Mouse (Mus musculus) spleen, adult 2 months (tissue): ENCODE results near the gene Tspan1. TPM values are rescaled to one million over a fixed set of nuclear protein-coding genes. Genes with fewer than 3 reads are reported as not detected.
A peak's percentile ranks its signal among the peaks of the same experiment; 100 is the strongest.

Experiments used
- DNase-seq, 2 experiments: peaks; one replicate each; pipeline versions ENCODE4 v3.0.0 to v3.0.0-alpha.2; 2012 to 2021; ENCODE audit warnings: low spot score in 2 of 2, low read depth in 1 of 2
- H3K27ac ChIP-seq: fragments of 200-500 bp; 2 replicates; pipeline ENCODE4 v1.5.1; 2012; ENCODE audit warnings: low read length, inconsistent platforms; ENCODE audit not compliant: insufficient read depth
- H3K27me3 ChIP-seq: fragments of 200-500 bp; 2 replicates; pipeline ENCODE4 v1.6.1; 2012; ENCODE audit warnings: mild to moderate bottlenecking, moderate library complexity, low read length, inconsistent platforms; ENCODE audit not compliant: control insufficient read depth, insufficient read depth
- H3K36me3 ChIP-seq: fragments of 200-500 bp; 2 replicates; pipeline ENCODE4 v1.6.1; 2012; ENCODE audit warnings: mild to moderate bottlenecking, low read length, inconsistent platforms; ENCODE audit not compliant: control insufficient read depth, insufficient read depth
- H3K4me1 ChIP-seq: fragments of 200-500 bp; 2 replicates; pipeline ENCODE4 v1.6.1; 2011; ENCODE audit warnings: inconsistent platforms; ENCODE audit not compliant: control insufficient read depth, insufficient read depth, insufficient read length
- H3K4me3 ChIP-seq: fragments of 200-500 bp; 2 replicates; pipeline ENCODE4 v1.5.1; 2011; ENCODE audit warnings: mild to moderate bottlenecking, inconsistent platforms; ENCODE audit not compliant: insufficient read depth, insufficient read length; ENCODE audit errors: extremely low read depth
- CTCF ChIP-seq: fragments of 200-500 bp; IDR thresholded peaks from 2 replicates; pipeline ENCODE4 v1.5.1; 2011; ENCODE audit warnings: mild to moderate bottlenecking, inconsistent platforms; ENCODE audit not compliant: insufficient read depth, insufficient read length, insufficient replicate concordance; ENCODE audit errors: extremely low read depth
- POLR2A ChIP-seq: fragments of 200-500 bp; IDR thresholded peaks from 2 replicates; pipeline ENCODE4 v1.6.1; 2011; ENCODE audit warnings: low read depth, low read length, inconsistent platforms
- WGBS: fragments of 180-500 bp; shearing (Covaris S2); methylation state at CpG from one replicate; pipeline ENCODE4 v1.1.7; 2018; 5-methylcytosine and 5-hydroxymethylcytosine counted together
- polyA plus RNA-seq: library from polyadenylated mRNA; depleted of rRNA; stranded (reverse); fragments of >200 nt; gene quantifications from 2 replicates; pipeline ENCODE4 v1.2.3, GENCODE M21; 2012

The Tspan1 gene
- polyA plus RNA-seq, 1 experiment = not detected

DNA sequence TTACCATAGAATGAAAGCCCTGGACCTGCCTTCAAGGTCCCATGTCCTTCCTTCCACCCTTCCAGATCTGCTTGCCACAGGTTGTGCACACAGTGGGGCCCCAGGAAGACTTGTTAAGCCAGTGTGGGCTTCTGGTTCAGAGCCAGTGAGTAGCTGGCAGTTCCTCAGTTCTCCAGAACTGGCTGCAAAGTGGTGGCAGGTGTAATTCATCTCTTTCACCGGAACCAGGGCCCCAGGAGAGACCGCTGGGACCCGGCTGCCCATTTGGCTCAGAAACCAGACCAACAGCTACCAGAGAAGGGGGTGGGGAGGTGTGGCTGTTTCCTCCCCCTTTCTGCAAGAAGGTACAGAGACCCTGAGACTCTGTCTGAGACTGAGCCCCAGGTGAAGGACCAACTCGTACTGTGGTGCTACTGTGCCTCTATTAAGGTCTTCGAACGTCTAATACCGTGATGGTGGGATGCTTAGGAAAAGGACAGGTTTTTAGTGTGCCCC is 24.0 kb downstream of the Tspan1 start:
- Histone ChIP-seq H3K27ac (no peak overlapping the region), H3K36me3 (no peaks in the 10 kb centered on the region), H3K4me3 (peak overlapping the region; percentile 69; the same call in 1 of the 2 replicates), H3K4me1 (peaks cover 7% of the 10 kb centered on the region), H3K27me3 (peaks cover 4% of the 10 kb centered on the region)
- WGBS = 6% methylated on average over 7 of the region's 7 CpGs
- TF ChIP-seq POLR2A = no peak
- no peak for TF ChIP-seq CTCF
- no peak for DNase-seq

DNA sequence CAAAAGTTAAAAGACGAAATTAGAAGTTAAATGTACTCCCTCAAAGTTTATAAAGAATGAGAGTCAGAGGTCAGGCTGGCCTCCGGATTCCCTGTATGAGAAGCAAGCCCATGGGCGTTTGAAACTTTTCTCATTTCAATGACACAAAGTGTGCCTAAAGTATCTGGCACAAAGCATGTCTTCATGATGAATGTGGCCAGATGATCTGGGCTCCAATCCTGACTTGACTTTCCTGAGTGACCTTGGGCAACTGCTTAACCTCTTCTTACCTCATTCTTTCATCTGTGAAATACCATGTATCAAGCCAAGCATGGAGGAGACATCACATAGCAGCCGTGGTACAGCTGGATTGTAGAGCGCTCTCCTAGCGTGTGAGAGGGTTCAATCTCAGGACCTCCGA is 25.1 kb downstream of the Tspan1 start:
- Histone ChIP-seq H3K4me3 (no peak overlapping the region), H3K27me3 (peaks cover 4% of the 10 kb centered on the region), H3K4me1 (peaks cover 10% of the 10 kb centered on the region), H3K27ac (no peak overlapping the region), H3K36me3 (no peaks in the 10 kb centered on the region)
- no peak for DNase-seq
- WGBS = 89% methylated on average over 7 of the region's 7 CpGs
- TF ChIP-seq POLR2A = no peak

DNA sequence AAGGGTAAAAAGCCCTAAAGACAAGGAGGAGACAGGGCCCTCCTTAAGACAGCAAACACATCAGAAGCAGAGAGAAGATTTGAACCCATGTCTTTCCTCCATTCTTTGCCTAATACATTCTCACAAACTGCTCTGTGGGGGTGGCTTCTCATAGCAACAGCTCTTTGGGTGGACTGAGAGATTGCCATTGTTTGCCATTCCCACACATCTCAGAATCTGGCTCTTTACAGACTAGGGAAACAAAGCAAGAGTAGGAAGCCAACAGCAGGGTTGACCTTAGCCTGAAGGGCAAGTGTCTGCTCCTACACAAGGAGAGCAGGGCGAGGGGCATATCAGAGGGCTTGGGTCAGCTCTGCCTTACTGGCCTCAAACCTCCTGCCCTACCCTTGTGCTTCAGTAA is 25.7 kb downstream of the Tspan1 start:
- H3K4me3 ChIP-seq = no peak overlapping the region
- H3K4me1 ChIP-seq = peaks cover 11% of the 10 kb centered on the region
- H3K27me3 ChIP-seq = peaks cover 4% of the 10 kb centered on the region
- no peak for DNase-seq
- no peaks in the 10 kb centered on the region for H3K36me3 ChIP-seq
- TF ChIP-seq POLR2A = no peak
- TF ChIP-seq CTCF = no peak
- WGBS = 95% methylated on average over 1 of the region's 1 CpGs
- H3K27ac ChIP-seq = no peak overlapping the region

DNA sequence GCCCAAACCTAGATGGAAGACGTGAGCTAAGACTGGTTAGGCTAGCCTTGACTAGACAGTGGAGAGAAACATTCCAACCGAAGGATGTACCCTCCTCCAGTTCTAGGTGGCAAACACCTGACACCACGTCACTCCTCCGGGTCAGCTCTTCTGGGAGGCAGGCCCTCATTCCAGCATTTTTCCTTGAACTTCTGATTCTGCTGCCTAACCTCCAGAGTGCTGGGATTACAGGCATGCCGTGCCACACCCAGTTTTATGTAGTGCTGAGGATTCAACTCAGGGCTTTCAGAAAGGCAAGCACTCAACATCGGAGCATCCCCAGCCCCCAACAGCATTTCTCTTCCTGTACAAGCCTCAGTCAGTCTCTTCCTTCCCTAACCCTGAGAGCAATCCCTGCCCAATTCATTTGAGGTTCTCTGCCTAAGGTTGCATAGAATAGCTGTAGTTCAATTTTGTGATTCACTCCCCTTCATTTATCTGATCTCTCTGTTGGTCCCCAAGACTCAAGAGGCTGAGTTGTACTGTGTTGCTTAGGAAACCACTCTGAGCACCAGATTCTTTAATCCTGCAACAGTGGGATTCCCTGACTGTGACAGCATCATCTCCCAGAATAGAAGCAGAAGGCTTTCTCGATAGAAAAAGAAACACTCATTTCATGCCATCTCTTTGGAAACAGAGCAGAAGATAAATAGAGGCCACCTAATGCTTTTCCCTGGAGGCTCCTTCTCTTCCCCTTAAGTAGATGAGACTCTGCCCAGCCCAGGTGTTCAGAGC is 26.4 kb downstream of the Tspan1 start:
- H3K4me1 ChIP-seq = peaks cover 11% of the 10 kb centered on the region
- WGBS = 90% methylated on average over 7 of the region's 7 CpGs
- H3K36me3 ChIP-seq = no peaks in the 10 kb centered on the region
- no peak overlapping the region for H3K27ac ChIP-seq
- peaks cover 4% of the 10 kb centered on the region for H3K27me3 ChIP-seq
- no peak for DNase-seq
- TF ChIP-seq CTCF (no peak), POLR2A (no peak)
- no peak overlapping the region for H3K4me3 ChIP-seq

- peaks cover 4% of the 10 kb centered on the region; the same call in 1 of the 2 replicates for H3K4me1 ChIP-seq
- no peaks in the 10 kb centered on the region for H3K36me3 ChIP-seq
- H3K27me3 ChIP-seq = no peaks in the 10 kb centered on the region; the same call in 1 of the 2 replicates
- TF ChIP-seq CTCF = no peak
- TF ChIP-seq POLR2A = no peak
- 54% methylated on average over 13 of the region's 13 CpGs for WGBS
- 0 out of 2 replicates have a peak overlapping the region, but pooled peaks have one; percentile 27 for H3K27ac ChIP-seq
- peak; percentile 30 to 50 for DNase-seq
- no peak overlapping the region for H3K4me3 ChIP-seq
Measured at GRCm38 (mm10) chr4:116137421-116137996, 29.9 kb downstream of the Tspan1 start.

DNA sequence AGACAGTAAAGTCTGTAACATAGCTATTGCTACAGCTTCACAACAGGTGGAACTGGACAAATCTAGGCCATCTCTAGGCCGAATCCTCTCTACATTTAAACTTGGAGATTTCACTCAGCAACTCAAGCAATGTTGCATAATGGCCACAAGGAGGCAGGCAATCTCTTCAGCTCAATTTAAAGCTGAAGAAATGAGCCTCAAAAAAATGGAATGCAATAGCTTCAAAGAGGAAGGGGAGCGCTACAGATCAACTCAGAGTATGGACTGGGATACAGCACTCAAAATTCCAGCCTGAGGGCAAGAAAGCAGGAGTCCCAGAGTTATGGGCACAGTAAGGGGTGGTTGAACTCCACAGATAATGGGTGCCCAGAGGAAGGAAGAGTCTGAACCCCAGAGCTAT is 32.4 kb downstream of the Tspan1 start:
- DNase-seq = no peak
- 44% methylated on average over 2 of the region's 2 CpGs for WGBS
- Histone ChIP-seq H3K27me3 (no peaks in the 10 kb centered on the region), H3K4me1 (peaks cover 4% of the 10 kb centered on the region; the same call in 1 of the 2 replicates), H3K27ac (no peak overlapping the region), H3K36me3 (no peaks in the 10 kb centered on the region), H3K4me3 (no peak overlapping the region)
- no peak for TF ChIP-seq POLR2A
- peak; percentile 18; the same call in 1 of the 2 replicates for TF ChIP-seq CTCF

GRCm38 (mm10) chr4:116133126-116133525 is 34.3 kb downstream of the Tspan1 start:
- Histone ChIP-seq H3K36me3 (no peaks in the 10 kb centered on the region), H3K27ac (no peak overlapping the region), H3K4me1 (peaks cover 4% of the 10 kb centered on the region; the same call in 1 of the 2 replicates), H3K4me3 (no peak overlapping the region), H3K27me3 (no peaks in the 10 kb centered on the region)
- WGBS = 49% methylated on average over 4 of the region's 4 CpGs
- DNase-seq = no peak
- TF ChIP-seq CTCF (no peak), POLR2A (no peak)
